Mouse (Mus musculus) MEL (cell line): Measurements from ENCODE around the gene Dmp1. TPM values are rescaled to one million over a fixed set of nuclear protein-coding genes. Genes with fewer than 3 reads are reported as not detected.

Source experiments
- DNase-seq: peaks from one replicate; pipeline ENCODE4 v3.0.0; 2011; ENCODE audit warnings: low read depth, low spot score
- H3K27ac ChIP-seq: 2 replicates; pipeline ENCODE4 v1.5.1; 2012; ENCODE audit warnings: low read depth, mild to moderate bottlenecking, control low read depth, low read length, moderate library complexity; ENCODE audit not compliant: control insufficient read depth
- H3K27me3 ChIP-seq, 2 experiments: fragments of 150-350 bp in 1 of 2; sonication (generic) in 1 of 2; 2 replicates each; pipeline ENCODE4 v1.6.1; 2012; ENCODE audit warnings: low read length in 2 of 2, mild to moderate bottlenecking in 2 of 2, improper control_type of control experiment in 1 of 2, moderate library complexity in 1 of 2; ENCODE audit not compliant: insufficient read depth in 2 of 2, control insufficient read depth in 1 of 2
- H3K36me3 ChIP-seq, 2 experiments: 2 replicates each; pipeline ENCODE4 v1.6.1; 2012 to 2014; ENCODE audit warnings: low read length in 2 of 2, improper control_type of control experiment in 1 of 2, inconsistent platforms in 1 of 2, mild to moderate bottlenecking in 1 of 2; ENCODE audit not compliant: insufficient read depth in 2 of 2, control insufficient read depth in 1 of 2
- H3K4me1 ChIP-seq, 2 experiments: fragments of 150-350 bp in 1 of 2; sonication (generic) in 1 of 2; 2 replicates each; pipeline ENCODE4 v1.6.1; 2012; ENCODE audit warnings: low read length in 2 of 2, improper control_type of control experiment in 1 of 2, mild to moderate bottlenecking in 1 of 2; ENCODE audit not compliant: insufficient read depth in 2 of 2, control insufficient read depth in 1 of 2
- H3K4me3 ChIP-seq, 2 experiments: fragments of 150-350 bp in 1 of 2; sonication (generic) in 1 of 2; 2 replicates each; pipeline ENCODE4 v1.5.1; 2012; ENCODE audit warnings: low read depth in 2 of 2, low read length in 2 of 2, mild to moderate bottlenecking in 2 of 2, moderate library complexity in 2 of 2, control low read depth in 1 of 2, improper control_type of control experiment in 1 of 2; ENCODE audit not compliant: control insufficient read depth in 1 of 2, insufficient read depth in 1 of 2
- H3K79me2 ChIP-seq: 2 replicates; pipeline ENCODE4 v1.6.1; 2012; ENCODE audit warnings: mild to moderate bottlenecking, low read length, moderate library complexity; ENCODE audit not compliant: control insufficient read depth, poor library complexity, insufficient read depth
- H3K9ac ChIP-seq: 2 replicates; pipeline ENCODE4 v1.6.1; 2012; ENCODE audit warnings: low read depth, mild to moderate bottlenecking, control low read depth, low read length, moderate library complexity; ENCODE audit not compliant: control insufficient read depth, poor library complexity, severe bottlenecking
- H3K9me3 ChIP-seq: fragments of 150-350 bp; sonication (generic); replicated peaks from 2 replicates; pipeline ENCODE4 v1.6.1; 2012; ENCODE audit warnings: mild to moderate bottlenecking, low read length, improper control_type of control experiment, moderate library complexity; ENCODE audit not compliant: insufficient read depth
- BHLHE40 ChIP-seq: IDR thresholded peaks from 2 replicates; pipeline ENCODE4 v1.6.1; 2012; ENCODE audit warnings: low read depth, mild to moderate bottlenecking, inconsistent platforms, low read length, improper control_type of control experiment, borderline replicate concordance
- CHD1 ChIP-seq: IDR thresholded peaks from 2 replicates; pipeline ENCODE4 v1.6.1; 2012; ENCODE audit warnings: low read depth, mild to moderate bottlenecking, inconsistent platforms, low read length, improper control_type of control experiment
- CTCF ChIP-seq, 3 experiments: IDR thresholded peaks in 2 of 3; conservative IDR thresholded peaks in 1 of 3; 2 replicates each; pipeline ENCODE4 v1.5.1; 2011 to 2012; ENCODE audit warnings: low read length in 3 of 3, low read depth in 2 of 3, mild to moderate bottlenecking in 2 of 3, improper control_type of control experiment in 1 of 3, inconsistent platforms in 1 of 3, mixed read lengths in 1 of 3, moderate library complexity in 1 of 3; ENCODE audit not compliant: control insufficient read depth in 1 of 3, insufficient read depth in 1 of 3, poor library complexity in 1 of 3, severe bottlenecking in 1 of 3
- E2F4 ChIP-seq: IDR thresholded peaks from 2 replicates; pipeline ENCODE4 v1.6.1; 2011; ENCODE audit warnings: low read depth, low read length, improper control_type of control experiment, borderline replicate concordance
- GABPA ChIP-seq: IDR thresholded peaks from 2 replicates; pipeline ENCODE4 v1.6.1; 2012; ENCODE audit warnings: low read depth, mild to moderate bottlenecking, inconsistent platforms, low read length, improper control_type of control experiment, moderate library complexity
- GATA1 ChIP-seq: IDR thresholded peaks from 2 replicates; pipeline ENCODE4 v1.6.1; 2011; ENCODE audit warnings: low read depth, low read length, improper control_type of control experiment
- HCFC1 ChIP-seq: IDR thresholded peaks from 2 replicates; pipeline ENCODE4 v1.6.1; 2012; ENCODE audit warnings: low read depth, mild to moderate bottlenecking, inconsistent platforms, low read length, improper control_type of control experiment, moderate library complexity
- KAT2A ChIP-seq: conservative IDR thresholded peaks from 2 replicates; pipeline ENCODE4 v1.6.1; 2012; ENCODE audit warnings: low read depth, low read length, improper control_type of control experiment, inconsistent platforms
- MAFK ChIP-seq: IDR thresholded peaks from 2 replicates; pipeline ENCODE4 v1.6.1; 2011; ENCODE audit warnings: low read depth, mild to moderate bottlenecking, low read length, improper control_type of control experiment, borderline replicate concordance
- MAZ ChIP-seq: IDR thresholded peaks from 2 replicates; pipeline ENCODE4 v1.6.1; 2012; ENCODE audit warnings: low read depth, mild to moderate bottlenecking, inconsistent platforms, low read length, improper control_type of control experiment
- MYB ChIP-seq: IDR thresholded peaks from 2 replicates; pipeline ENCODE4 v1.6.1; 2011; ENCODE audit warnings: mild to moderate bottlenecking, low read depth, low read length, improper control_type of control experiment
- NELFE ChIP-seq: IDR thresholded peaks from 2 replicates; pipeline ENCODE4 v1.6.1; 2011; ENCODE audit warnings: low read depth, low read length, improper control_type of control experiment
- RAD21 ChIP-seq: IDR thresholded peaks from 2 replicates; pipeline ENCODE4 v1.6.1; 2011; ENCODE audit warnings: mild to moderate bottlenecking, low read depth, low read length, improper control_type of control experiment
- SIN3A ChIP-seq: IDR thresholded peaks from 2 replicates; pipeline ENCODE4 v1.6.1; 2012; ENCODE audit warnings: low read length, improper control_type of control experiment, inconsistent platforms
- TAL1 ChIP-seq: IDR thresholded peaks from 2 replicates; pipeline ENCODE4 v1.6.1; 2012; ENCODE audit warnings: mild to moderate bottlenecking, inconsistent platforms, low read length, moderate library complexity, mixed read lengths
- TCF12 ChIP-seq: IDR thresholded peaks from 2 replicates; pipeline ENCODE4 v1.6.1; 2014; ENCODE audit warnings: low read depth, mild to moderate bottlenecking, inconsistent platforms, low read length, improper control_type of control experiment, moderate library complexity
- ZC3H11A ChIP-seq: IDR thresholded peaks from 2 replicates; pipeline ENCODE4 v1.6.1; 2012; ENCODE audit warnings: low read depth, mild to moderate bottlenecking, inconsistent platforms, low read length, improper control_type of control experiment
- ZMIZ1 ChIP-seq: IDR thresholded peaks from 2 replicates; pipeline ENCODE4 v1.6.1; 2012; ENCODE audit warnings: low read depth, mild to moderate bottlenecking, inconsistent platforms, low read length, improper control_type of control experiment, moderate library complexity
- ZNF384 ChIP-seq: IDR thresholded peaks from 2 replicates; pipeline ENCODE4 v1.6.1; 2012; ENCODE audit warnings: low read depth, mild to moderate bottlenecking, inconsistent platforms, low read length, improper control_type of control experiment
- polyA plus RNA-seq, 2 experiments: library from polyadenylated mRNA; stranded (reverse) in 1 of 2; unstranded in 1 of 2; fragments of >175 nt in 1 of 2; fragments of >200 nt in 1 of 2; gene quantifications; 2 replicates each; pipeline versions ENCODE4 v1.2.1 to v1.2.4; 2012; ENCODE audit warnings: low replicate concordance in 2 of 2, low read depth in 1 of 2; ENCODE audit not compliant: insufficient read length in 2 of 2, insufficient read depth in 1 of 2, missing spikeins in 1 of 2
- total RNA-seq: library from RNA; depleted of rRNA; stranded (reverse); fragments of 300-350 nt; gene quantifications from 2 replicates; pipeline ENCODE4 v1.2.3, GENCODE M21; 2012

Dmp1 gene
- total and polyA plus RNA-seq, 3 experiments: not detected

GRCm38 (mm10) chr5:104236741-104237140, 34.3 kb downstream of the Dmp1 start:
- no peaks in the 10 kb centered on the region for H3K9me3 ChIP-seq
- H3K36me3 ChIP-seq: no peaks in the 10 kb centered on the region
- no peaks in the 10 kb centered on the region for H3K79me2 ChIP-seq
- H3K27me3 ChIP-seq: no peaks in the 10 kb centered on the region
- TF ChIP-seq CTCF (IDR thresholded peaks at IDR 0.05 in 2 of 3, conservative IDR thresholded peaks at IDR 0.05 in 1 of 3; ENCODE audit: control insufficient read depth in 1 of 3, insufficient read depth in 1 of 3, low read depth in 2 of 3, low read length in 3 of 3, poor library complexity in 1 of 3, severe bottlenecking in 1 of 3) (no peak), ZC3H11A (no peak), SIN3A (no peak), TAL1 (no peak)
- TF ChIP-seq, all 39 proteins: peak for 0
- Histone ChIP-seq H3K27ac (no peak overlapping the region), H3K4me1 (no peaks in the 10 kb centered on the region), H3K9ac (no peak overlapping the region), H3K4me3 (no peak overlapping the region)
- no peak for DNase-seq

- Histone ChIP-seq H3K4me3 (no peak overlapping the region), H3K79me2 (no peaks in the 10 kb centered on the region)
- TF ChIP-seq MAZ (no peak), BHLHE40 (no peak), SIN3A (no peak), MAFK (no peak), MYB (no peak), GABPA (no peak), NELFE (no peak), HCFC1 (no peak)
- TF ChIP-seq, all 39 proteins: peak for 0
- H3K27me3 ChIP-seq: no peaks in the 10 kb centered on the region
- DNase-seq: no peak
- H3K36me3 ChIP-seq: no peaks in the 10 kb centered on the region
- H3K9ac ChIP-seq: no peak overlapping the region
- no peak overlapping the region for H3K27ac ChIP-seq
- H3K4me1 ChIP-seq: no peaks in the 10 kb centered on the region
- H3K9me3 ChIP-seq: no peaks in the 10 kb centered on the region
These were observed 37.4 kb downstream of the Dmp1 start for GRCm38 (mm10) chr5:104239674-104240378.

- Histone ChIP-seq H3K9ac (no peak overlapping the region), H3K79me2 (no peaks in the 10 kb centered on the region)
These were observed 41.8 kb downstream of the Dmp1 start for GRCm38 (mm10) chr5:104244261-104244660.

More at GRCm38 (mm10) chr5:104244261-104244660, 41.8 kb downstream of the Dmp1 start:
- Histone ChIP-seq H3K36me3 (no peaks in the 10 kb centered on the region), H3K27ac (no peak overlapping the region), H3K4me1 (no peaks in the 10 kb centered on the region), H3K9me3 (no peaks in the 10 kb centered on the region), H3K4me3 (no peak overlapping the region), H3K27me3 (no peaks in the 10 kb centered on the region)
- TF ChIP-seq ZNF384 (no peak), HCFC1 (no peak), E2F4 (no peak), ZMIZ1 (no peak), TCF12 (no peak), KAT2A (no peak), GATA1 (no peak), MAFK (no peak), BHLHE40 (no peak), CHD1 (no peak), GABPA (no peak), SIN3A (no peak), RAD21 (no peak)
- DNase-seq: no peak
